Mouse (Mus musculus): ENCODE measurements around the gene Gtf2ird1. TPM values are rescaled to one million over a fixed set of nuclear protein-coding genes. Genes with fewer than 3 reads are reported as not detected.
"Not testable (repeated sequence)": the region's sequence is repeated elsewhere in the genome, so short reads cannot be mapped to it uniquely, and the experiment has no call there.

Gtf2ird1 gene
- polyA plus RNA-seq, 2 experiments: 99.0 to 100 TPM

GRCm38 (mm10) chr5:134488042-134488441 lies 31.5 kb upstream of the Gtf2ird1 start:
- Histone ChIP-seq H3K9me3 (ENCODE audit: control insufficient read depth, low read length) (no peaks in the 10 kb centered on the region), H3K4me2 (replicated peaks; ENCODE audit: low read depth, low read length, severe bottlenecking) (no peak overlapping the region), H3K9ac (ENCODE audit: low read depth, low read length, severe bottlenecking) (no peak overlapping the region), H3K4me1 (ENCODE audit: control insufficient read depth, insufficient read depth, low read length) (0 out of 2 replicates have a peak, but pooled peaks cover 2% of the 10 kb centered on the region), H3K27me3 (ENCODE audit: control insufficient read depth, insufficient read depth, low read length) (no peaks in the 10 kb centered on the region), H3K4me3 (replicated peaks; ENCODE audit: low read length) (no peak overlapping the region), H3K36me3 (ENCODE audit: control insufficient read depth, insufficient read depth, low read length) (peaks cover 33% of the 10 kb centered on the region), H3K27ac (replicated peaks; ENCODE audit: low read depth, low read length) (no peak overlapping the region)
- ATAC-seq (ENCODE audit: low FRiP score, low read depth) (no peak), DNase-seq (ENCODE audit: low spot score) (no peak)
- TF ChIP-seq POLR2A (IDR thresholded peaks at IDR 0.05; ENCODE audit: borderline replicate concordance, extremely low read depth, insufficient read depth, insufficient read length): no peak
- WGBS: 22% methylated on average over 10 of the region's 10 CpGs

- peak; percentile 56 for ATAC-seq (ENCODE audit: low FRiP score, low read depth)
- no peak for TF ChIP-seq POLR2A (IDR thresholded peaks at IDR 0.05; ENCODE audit: borderline replicate concordance, extremely low read depth, insufficient read depth, insufficient read length)
- H3K27me3 ChIP-seq (ENCODE audit: control insufficient read depth, insufficient read depth, low read length): no peaks in the 10 kb centered on the region
These were observed 29.6 kb upstream of the Gtf2ird1 start for GRCm38 (mm10) chr5:134485900-134486665.

GRCm38 (mm10) chr5:134485183-134485730 lies 28.7 kb upstream of the Gtf2ird1 start:
- H3K9ac ChIP-seq (ENCODE audit: low read depth, low read length, severe bottlenecking): no peak overlapping the region
- H3K4me2 ChIP-seq (replicated peaks; ENCODE audit: low read depth, low read length, severe bottlenecking): no peak overlapping the region

More at GRCm38 (mm10) chr5:134485900-134486665, 29.6 kb upstream of the Gtf2ird1 start:
- Histone ChIP-seq H3K4me2 (replicated peaks; ENCODE audit: low read depth, low read length, severe bottlenecking) (no peak overlapping the region), H3K4me1 (ENCODE audit: control insufficient read depth, insufficient read depth, low read length) (0 out of 2 replicates have a peak, but pooled peaks cover 2% of the 10 kb centered on the region), H3K4me3 (replicated peaks; ENCODE audit: low read length) (no peak overlapping the region), H3K9ac (ENCODE audit: low read depth, low read length, severe bottlenecking) (no peak overlapping the region), H3K36me3 (ENCODE audit: control insufficient read depth, insufficient read depth, low read length) (peaks cover 20% of the 10 kb centered on the region), H3K27ac (replicated peaks; ENCODE audit: low read depth, low read length) (no peak overlapping the region), H3K9me3 (ENCODE audit: control insufficient read depth, low read length) (no peaks in the 10 kb centered on the region)
- 57% methylated on average over 13 of the region's 13 CpGs for WGBS
- peak; percentile 89 for DNase-seq (ENCODE audit: low spot score)

GRCm38 (mm10) chr5:134483291-134483690 lies 26.8 kb upstream of the Gtf2ird1 start:
- Histone ChIP-seq H3K36me3 (ENCODE audit: control insufficient read depth, insufficient read depth, low read length) (no peaks in the 10 kb centered on the region), H3K4me1 (ENCODE audit: control insufficient read depth, insufficient read depth, low read length) (no peaks in the 10 kb centered on the region), H3K4me2 (replicated peaks; ENCODE audit: low read depth, low read length, severe bottlenecking) (no peak overlapping the region), H3K27me3 (ENCODE audit: control insufficient read depth, insufficient read depth, low read length) (no peaks in the 10 kb centered on the region), H3K27ac (replicated peaks; ENCODE audit: low read depth, low read length) (no peak overlapping the region), H3K9ac (ENCODE audit: low read depth, low read length, severe bottlenecking) (no peak overlapping the region), H3K4me3 (replicated peaks; ENCODE audit: low read length) (no peak overlapping the region), H3K9me3 (ENCODE audit: control insufficient read depth, low read length) (no peaks in the 10 kb centered on the region)
- ATAC-seq (ENCODE audit: low FRiP score, low read depth): no peak
- no peak for TF ChIP-seq POLR2A (IDR thresholded peaks at IDR 0.05; ENCODE audit: borderline replicate concordance, extremely low read depth, insufficient read depth, insufficient read length)
- DNase-seq (ENCODE audit: low spot score): no peak
- WGBS: 69% methylated on average over 1 of the region's 1 CpGs

More at GRCm38 (mm10) chr5:134485183-134485730, 28.7 kb upstream of the Gtf2ird1 start:
- H3K4me3 ChIP-seq (replicated peaks; ENCODE audit: low read length): no peak overlapping the region
- WGBS: 76% methylated on average over 7 of the region's 7 CpGs
- H3K27me3 ChIP-seq (ENCODE audit: control insufficient read depth, insufficient read depth, low read length): no peaks in the 10 kb centered on the region
- 0 out of 2 replicates have a peak, but pooled peaks cover 2% of the 10 kb centered on the region for H3K4me1 ChIP-seq (ENCODE audit: control insufficient read depth, insufficient read depth, low read length)
- ATAC-seq (ENCODE audit: low FRiP score, low read depth) (no peak), DNase-seq (ENCODE audit: low spot score) (no peak)
- TF ChIP-seq POLR2A (IDR thresholded peaks at IDR 0.05; ENCODE audit: borderline replicate concordance, extremely low read depth, insufficient read depth, insufficient read length): no peak
- peaks cover 12% of the 10 kb centered on the region for H3K36me3 ChIP-seq (ENCODE audit: control insufficient read depth, insufficient read depth, low read length)
- no peak overlapping the region for H3K27ac ChIP-seq (replicated peaks; ENCODE audit: low read depth, low read length)
- no peaks in the 10 kb centered on the region for H3K9me3 ChIP-seq (ENCODE audit: control insufficient read depth, low read length)

GRCm38 (mm10) chr5:134482331-134482730 lies 25.8 kb upstream of the Gtf2ird1 start:
- no peaks in the 10 kb centered on the region for H3K4me1 ChIP-seq (ENCODE audit: control insufficient read depth, insufficient read depth, low read length)
- H3K9ac ChIP-seq (ENCODE audit: low read depth, low read length, severe bottlenecking): no peak overlapping the region
- no peak for ATAC-seq (ENCODE audit: low FRiP score, low read depth)
- H3K27ac ChIP-seq (replicated peaks; ENCODE audit: low read depth, low read length): no peak overlapping the region
- no peak for DNase-seq (ENCODE audit: low spot score)
- H3K27me3 ChIP-seq (ENCODE audit: control insufficient read depth, insufficient read depth, low read length): no peaks in the 10 kb centered on the region
- WGBS: 63% methylated on average over 11 of the region's 11 CpGs
- no peaks in the 10 kb centered on the region for H3K36me3 ChIP-seq (ENCODE audit: control insufficient read depth, insufficient read depth, low read length)
- no peak for TF ChIP-seq POLR2A (IDR thresholded peaks at IDR 0.05; ENCODE audit: borderline replicate concordance, extremely low read depth, insufficient read depth, insufficient read length)
- H3K4me2 ChIP-seq (replicated peaks; ENCODE audit: low read depth, low read length, severe bottlenecking): no peak overlapping the region
- H3K4me3 ChIP-seq (replicated peaks; ENCODE audit: low read length): no peak overlapping the region
- no peaks in the 10 kb centered on the region for H3K9me3 ChIP-seq (ENCODE audit: control insufficient read depth, low read length)

GRCm38 (mm10) chr5:134478886-134479285 lies 22.4 kb upstream of the Gtf2ird1 start:
- H3K27ac ChIP-seq (replicated peaks; ENCODE audit: low read depth, low read length); H3K36me3 ChIP-seq (ENCODE audit: control insufficient read depth, insufficient read depth, low read length); DNase-seq (ENCODE audit: low spot score); H3K4me3 ChIP-seq (replicated peaks; ENCODE audit: low read length); H3K4me2 ChIP-seq (replicated peaks; ENCODE audit: low read depth, low read length, severe bottlenecking); H3K9me3 ChIP-seq (ENCODE audit: control insufficient read depth, low read length); H3K27me3 ChIP-seq (ENCODE audit: control insufficient read depth, insufficient read depth, low read length); H3K4me1 ChIP-seq (ENCODE audit: control insufficient read depth, insufficient read depth, low read length); H3K9ac ChIP-seq (ENCODE audit: low read depth, low read length, severe bottlenecking); ATAC-seq (ENCODE audit: low FRiP score, low read depth): not testable (repeated sequence)

GRCm38 (mm10) chr5:134475686-134476085 lies 19.2 kb upstream of the Gtf2ird1 start:
- WGBS: 88% methylated on average over 7 of the region's 7 CpGs
- not testable (repeated sequence) for H3K4me2 ChIP-seq (replicated peaks; ENCODE audit: low read depth, low read length, severe bottlenecking); H3K9ac ChIP-seq (ENCODE audit: low read depth, low read length, severe bottlenecking); H3K27ac ChIP-seq (replicated peaks; ENCODE audit: low read depth, low read length); ATAC-seq (ENCODE audit: low FRiP score, low read depth); H3K27me3 ChIP-seq (ENCODE audit: control insufficient read depth, insufficient read depth, low read length); H3K4me3 ChIP-seq (replicated peaks; ENCODE audit: low read length); DNase-seq (ENCODE audit: low spot score); H3K9me3 ChIP-seq (ENCODE audit: control insufficient read depth, low read length); H3K4me1 ChIP-seq (ENCODE audit: control insufficient read depth, insufficient read depth, low read length); H3K36me3 ChIP-seq (ENCODE audit: control insufficient read depth, insufficient read depth, low read length)

Measured in limb, embryonic 14.5 days (tissue).